Mouse (Mus musculus): ENCODE data around the gene Theg.
A peak's percentile ranks its signal among the peaks of the same experiment; 100 is the strongest.

Gene Theg

GRCm38 (mm10) chr10:79535431-79535830 is 51.7 kb downstream of the Theg start:
- DNase-seq = no peak

- DNase-seq = peak in 1 of 2 experiments; percentile 1
Measured at GRCm38 (mm10) chr10:79534426-79534825, 52.7 kb downstream of the Theg start.

- DNase-seq = peak; percentile 72 to 75
Measured at GRCm38 (mm10) chr10:79533126-79533911, 53.8 kb downstream of the Theg start, which contains the start of gene Plpp2. Plpp2 (minus strand) TSS chr10:79533796.

GRCm38 (mm10) chr10:79532678-79533077 is 54.5 kb downstream of the Theg start:
- no peak for DNase-seq

GRCm38 (mm10) chr10:79531593-79531992 is 55.5 kb downstream of the Theg start:
- peak in 1 of 2 experiments; percentile 15 for DNase-seq

GRCm38 (mm10) chr10:79530721-79531120 is 56.4 kb downstream of the Theg start:
- DNase-seq = no peak

GRCm38 (mm10) chr10:79530241-79530640 is 56.9 kb downstream of the Theg start:
- DNase-seq = peak in 1 of 2 experiments; percentile 3

GRCm38 (mm10) chr10:79528081-79528480 is 59.0 kb downstream of the Theg start:
- DNase-seq = no peak

- no peak for DNase-seq
Measured at GRCm38 (mm10) chr10:79527453-79527845, 59.7 kb downstream of the Theg start.

- no peak for DNase-seq
Measured at GRCm38 (mm10) chr10:79526661-79527452, 60.3 kb downstream of the Theg start.

All from cerebellum, postnatal 10 days (tissue).